Mouse (Mus musculus) liver, adult 2 months (tissue): ENCODE data around the gene Calhm3.

Experiments used
- CTCF ChIP-seq: fragments of 200-500 bp; IDR thresholded peaks from 2 replicates; pipeline ENCODE4 v1.5.1; 2011; ENCODE audit warnings: low read depth, low read length, control low read depth
- POLR2A ChIP-seq: fragments of 200-500 bp; IDR thresholded peaks from 2 replicates; pipeline ENCODE4 v1.6.1; 2011; ENCODE audit warnings: low read length, control low read depth; ENCODE audit not compliant: insufficient read depth; ENCODE audit errors: extremely low read depth

GRCm38 (mm10) chr19:47203042-47203441 is 45.5 kb upstream of the Calhm3 start:
- TF ChIP-seq POLR2A (no peak), CTCF (no peak)
